Mouse (Mus musculus) right cerebral cortex, adult 2 months (tissue): ENCODE data around the gene Olfr392.

Experiments used
- DNase-seq, 2 experiments: peaks; one replicate each; pipeline ENCODE4 v3.0.0; 2021 to 2022; ENCODE audit warnings: low spot score in 2 of 2

Olfr392 gene

GRCm38 (mm10) chr11:73816949-73817348 lies at the start of gene Olfr392:
Gene Olfr392, minus strand, starts transcription at chr11:73817049.
- DNase-seq: no peak

- no peak for DNase-seq
These were observed 34.5 kb upstream of the Olfr392 start, which contains the start of gene Olfr393 for GRCm38 (mm10) chr11:73851354-73851753. Gene Olfr393, minus strand, starts transcription at chr11:73851454.

- DNase-seq: no peak
These were observed 13.9 kb downstream of the Olfr392 start, which contains the start of gene Olfr391-ps for GRCm38 (mm10) chr11:73802952-73803351. Gene Olfr391-ps, minus strand, starts transcription at chr11:73803052.

GRCm38 (mm10) chr11:73782664-73783063 lies 34.2 kb downstream of the Olfr392 start, which contains the start of gene Olfr390:
Gene Olfr390, plus strand, starts transcription at chr11:73782964.
- no peak for DNase-seq

GRCm38 (mm10) chr11:73780613-73781012 lies 36.2 kb downstream of the Olfr392 start, which contains the start of gene Olfr389:
Gene Olfr389, minus strand, starts transcription at chr11:73780713.
- DNase-seq: no peak
